ENCODE assay signal across 18 mouse cellular contexts in genomic region chr19:40811840-40812239, GRCm38 (mm10).
"Had no signal": no experiment of that assay in that cellular context is flagged by ENCODE, and none has a peak within 500 bp of the region (broad histone marks: within the 10 kb centered on the region; RNA-seq: fewer than 3 reads in every experiment).

No protein-coding gene starts in this region.

- H3K9ac ChIP-seq: limb, embryonic 13.5 days; lung, embryonic 14.5 days; midbrain, embryonic 12.5 days; midbrain, embryonic 15.5 days; neural tube, embryonic 12.5 days; neural tube, embryonic 15.5 days; stomach, embryonic 15.5 days had no signal

- DNase-seq: kidney, adult 2 months; kidney, postnatal 25 days; layer of hippocampus, adult 9-11 months; lung, embryonic 14.5 days; right cerebral cortex, postnatal 14 days; spleen, adult 18-20 months; thymus, postnatal 36 days had no signal

- ATAC-seq: lung, postnatal 0 days; midbrain, embryonic 15.5 days had no signal

- H3K27me3 ChIP-seq: limb, embryonic 13.5 days; midbrain, embryonic 12.5 days; midbrain, embryonic 15.5 days; neural tube, embryonic 12.5 days; neural tube, embryonic 15.5 days; stomach, embryonic 15.5 days had no signal

- H3K27ac ChIP-seq: kidney, postnatal 0 days; layer of hippocampus, adult 2 months; limb, embryonic 10.5 days; limb, embryonic 13.5 days; macrophage; midbrain, embryonic 12.5 days; midbrain, embryonic 15.5 days; neural tube, embryonic 12.5 days; neural tube, embryonic 15.5 days; stomach, embryonic 15.5 days had no signal

- H3K4me3 ChIP-seq: layer of hippocampus, adult 2 months; limb, embryonic 10.5 days; limb, embryonic 13.5 days; midbrain, embryonic 12.5 days; midbrain, embryonic 15.5 days; neural tube, embryonic 12.5 days; neural tube, embryonic 15.5 days; stomach, embryonic 15.5 days had no signal

- H3K36me3 ChIP-seq: limb, embryonic 10.5 days; limb, embryonic 13.5 days; midbrain, embryonic 12.5 days; midbrain, embryonic 15.5 days; neural tube, embryonic 12.5 days; neural tube, embryonic 15.5 days; stomach, embryonic 15.5 days had no signal

- H3K4me2 ChIP-seq: limb, embryonic 13.5 days; lung, embryonic 14.5 days; midbrain, embryonic 12.5 days; midbrain, embryonic 15.5 days; neural tube, embryonic 12.5 days; neural tube, embryonic 15.5 days; stomach, embryonic 15.5 days had no signal

- H3K4me1 ChIP-seq: limb, embryonic 10.5 days; midbrain, embryonic 12.5 days; midbrain, embryonic 15.5 days; neural tube, embryonic 12.5 days; neural tube, embryonic 15.5 days; stomach, embryonic 15.5 days had no signal

- H3K9me3 ChIP-seq: limb, embryonic 10.5 days; limb, embryonic 13.5 days; midbrain, embryonic 12.5 days; midbrain, embryonic 15.5 days; neural tube, embryonic 12.5 days; neural tube, embryonic 15.5 days; stomach, embryonic 15.5 days had no signal
